Mouse (Mus musculus) cerebellum, adult 2 months (tissue): Measurements from ENCODE around the gene B3galt1.

Experiments
- CTCF ChIP-seq: fragments of 200-500 bp; IDR thresholded peaks from 2 replicates; pipeline ENCODE4 v1.5.1; 2011; ENCODE audit warnings: low read depth, mild to moderate bottlenecking, control low read depth, low read length, moderate library complexity, borderline replicate concordance; ENCODE audit not compliant: insufficient read depth
- POLR2A ChIP-seq: fragments of 200-500 bp; IDR thresholded peaks from 2 replicates; pipeline ENCODE4 v1.6.1; 2011; ENCODE audit warnings: low read length, control low read depth, borderline replicate concordance; ENCODE audit not compliant: insufficient read depth

DNA sequence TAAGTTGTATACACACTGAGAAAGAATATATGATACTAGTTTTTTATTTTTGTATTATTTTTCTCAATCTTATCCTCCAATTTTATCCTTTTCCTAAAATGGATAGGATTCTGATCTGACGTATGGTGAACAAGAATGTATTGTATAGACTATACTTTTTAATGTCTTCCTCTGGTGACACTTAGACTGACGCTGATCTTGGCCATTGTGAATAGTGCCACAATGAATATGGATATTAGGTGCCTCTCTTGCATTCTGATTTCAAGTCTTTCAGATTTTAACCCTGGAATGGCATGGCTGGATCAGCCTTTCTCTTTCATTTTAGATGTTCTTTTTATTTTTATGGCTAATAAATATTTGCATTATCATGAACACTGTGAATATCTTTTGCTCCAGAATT is 17.4 kb downstream of the B3galt1 start:
- TF ChIP-seq POLR2A: no peak
- TF ChIP-seq CTCF: no peak
